Comparison of ENCODE assay signal across 9 mouse cellular contexts in the genomic region with DNA sequence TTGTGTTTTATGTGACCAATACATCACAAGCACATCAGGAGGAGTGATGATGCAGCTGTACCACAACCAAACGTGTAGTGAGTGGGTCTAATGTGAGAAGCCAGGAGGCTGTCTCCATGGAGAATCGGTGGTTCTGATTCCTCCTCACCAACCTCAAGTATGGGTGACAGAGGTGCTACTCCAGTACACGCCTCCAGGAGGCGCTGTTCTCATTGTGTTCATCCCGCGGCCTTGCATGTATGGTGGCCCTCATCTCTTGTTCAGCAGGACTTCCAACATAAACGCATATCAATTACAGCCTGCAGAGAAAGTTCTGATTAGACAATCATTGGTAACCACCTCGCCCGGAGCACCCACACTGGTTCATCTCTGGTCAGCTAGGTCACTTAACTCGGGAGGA. TPM values are rescaled to one million over a fixed set of nuclear protein-coding genes. Genes with fewer than 3 reads are reported as not detected.
DNase-seq lines count a peak whose midpoint lies in the region; ATAC-seq and TF ChIP-seq lines count a peak whose summit lies in the region.
"Had no signal": no experiment of that assay in that cellular context is flagged by ENCODE, and none has a peak within 500 bp of the region (broad histone marks: within the 10 kb centered on the region; RNA-seq: fewer than 3 reads in every experiment).

No protein-coding gene starts in this region.

- no peaks in the 10 kb centered on the region for H3K36me3 ChIP-seq in midbrain, postnatal 0 days (ENCODE audit: insufficient read depth, low read length)
- H3K36me3 ChIP-seq in midbrain, embryonic 13.5 days = no peaks in the 10 kb centered on the region
- H3K36me3 ChIP-seq in testis, adult 2 months (ENCODE audit: control insufficient read depth, insufficient read depth, low read length) = no peaks in the 10 kb centered on the region

- no peaks in the 10 kb centered on the region for H3K9me3 ChIP-seq in midbrain, postnatal 0 days (ENCODE audit: low read length)
- no peaks in the 10 kb centered on the region for H3K9me3 ChIP-seq in midbrain, embryonic 13.5 days

- H3K4me3 ChIP-seq in cerebellum, adult 2 months (replicated peaks; ENCODE audit: insufficient read depth, low read depth, low read length) = no peak overlapping the region
- H3K4me3 ChIP-seq in midbrain, postnatal 0 days (ENCODE audit: low read depth, low read length) = no peak overlapping the region
- no peak overlapping the region for H3K4me3 ChIP-seq in midbrain, embryonic 13.5 days (replicated peaks)
- H3K4me3 ChIP-seq in testis, adult 2 months (ENCODE audit: control insufficient read depth, low read depth, low read length) = no peak overlapping the region

- no peak overlapping the region for H3K9ac ChIP-seq in midbrain, postnatal 0 days (replicated peaks; ENCODE audit: low read length, poor library complexity, severe bottlenecking)
- no peak overlapping the region for H3K9ac ChIP-seq in midbrain, embryonic 13.5 days (replicated peaks)

- TF ChIP-seq POLR2A in cerebellum, adult 2 months (IDR thresholded peaks at IDR 0.05; ENCODE audit: borderline replicate concordance, insufficient read depth, low read length) = no peak
- no peak for TF ChIP-seq POLR2A in testis, adult 2 months (IDR thresholded peaks at IDR 0.05; ENCODE audit: control insufficient read depth, low read depth, low read length)

- H3K27ac ChIP-seq in cerebellum, adult 2 months (ENCODE audit: insufficient read depth, low read length) = no peak overlapping the region
- H3K27ac ChIP-seq in midbrain, postnatal 0 days (ENCODE audit: low read depth, low read length) = no peak overlapping the region
- H3K27ac ChIP-seq in midbrain, embryonic 13.5 days = no peak overlapping the region
- no peak overlapping the region for H3K27ac ChIP-seq in testis, adult 2 months (ENCODE audit: control insufficient read depth, insufficient read depth, low read depth, low read length)

- WGBS in cerebellum, adult 2 months = 52% methylated on average over 10 of the region's 10 CpGs
- 51% methylated on average over 10 of the region's 10 CpGs for WGBS in midbrain, postnatal 0 days
- WGBS in midbrain, embryonic 13.5 days = 58% methylated on average over 10 of the region's 10 CpGs

- no peaks in the 10 kb centered on the region; the same call in 1 of the 2 replicates for H3K4me1 ChIP-seq in cerebellum, adult 2 months (ENCODE audit: control insufficient read depth, insufficient read depth, low read length)
- no peaks in the 10 kb centered on the region for H3K4me1 ChIP-seq in midbrain, postnatal 0 days (ENCODE audit: insufficient read depth, low read length)
- H3K4me1 ChIP-seq in midbrain, embryonic 13.5 days (replicated peaks) = peaks cover 9% of the 10 kb centered on the region
- peaks cover 10% of the 10 kb centered on the region for H3K4me1 ChIP-seq in testis, adult 2 months (ENCODE audit: control insufficient read depth, insufficient read depth, low read length)

- no peaks in the 10 kb centered on the region for H3K27me3 ChIP-seq in cerebellum, adult 2 months (ENCODE audit: control insufficient read depth, insufficient read depth, low read length)
- no peaks in the 10 kb centered on the region for H3K27me3 ChIP-seq in midbrain, postnatal 0 days (ENCODE audit: insufficient read depth, low read length)
- H3K27me3 ChIP-seq in midbrain, embryonic 13.5 days = peaks cover 3% of the 10 kb centered on the region; the same call in 1 of the 2 replicates
- H3K27me3 ChIP-seq in testis, adult 2 months (ENCODE audit: control insufficient read depth, insufficient read depth, low read length) = no peaks in the 10 kb centered on the region

- ATAC-seq in midbrain, postnatal 0 days (ENCODE audit: low FRiP score) = no peak
- no peak for ATAC-seq in midbrain, embryonic 13.5 days

- DNase-seq in cerebellum, adult 2 months = no peak
- DNase-seq in cerebellum, adult 11-12 months = no peak
- DNase-seq in midbrain, postnatal 0 days (ENCODE audit: low spot score) = peak; percentile 10
- DNase-seq in gastrocnemius, postnatal 10 days = peak; percentile 56
- DNase-seq in lung, postnatal 10 days = peak; percentile 69
- DNase-seq in right cerebral cortex, postnatal 25 days = no peak

- H3K4me2 ChIP-seq in midbrain, postnatal 0 days (ENCODE audit: low read depth, low read length, poor library complexity, severe bottlenecking) = no peak overlapping the region
- no peak overlapping the region for H3K4me2 ChIP-seq in midbrain, embryonic 13.5 days (replicated peaks)

- peak; percentile 33; the same call in 1 of the 2 replicates for TF ChIP-seq CTCF in cerebellum, adult 2 months (IDR thresholded peaks at IDR 0.05; ENCODE audit: borderline replicate concordance, insufficient read depth, low read depth, low read length)
- peak; percentile 54 for TF ChIP-seq CTCF in midbrain, postnatal 0 days (IDR thresholded peaks at IDR 0.05)
- TF ChIP-seq CTCF in testis, adult 2 months (IDR thresholded peaks at IDR 0.05; ENCODE audit: control insufficient read depth, insufficient read depth, insufficient replicate concordance, low read depth, low read length) = peak; percentile 91

RNA-seq across cellular contexts. Expression of a gene that starts 12.9 kb away (rescaled TPM):
- polyA plus RNA-seq in cerebellum, adult 2 months (2012; rRNA removed) = 14.5 and 15.1 TPM in 2 replicates
- total RNA-seq in midbrain, postnatal 0 days (2014; rRNA removed) = 43.9 and 46.1 TPM in 2 replicates
- 16.2 and 17.5 TPM in 2 replicates for polyA plus RNA-seq in midbrain, postnatal 0 days (2015; fragmentation: Nextera tagmentation; extraction: Ambion mirVana)
- polyA plus RNA-seq in midbrain, embryonic 13.5 days (2015; fragmentation: Nextera tagmentation; extraction: Ambion mirVana) = 23.2 and 25.3 TPM in 2 replicates
- total RNA-seq in gastrocnemius, postnatal 10 days (2021) = 10 to 100 TPM; 39.8 to 46.9 TPM
- 7.0 and 7.7 TPM in 2 replicates for polyA plus RNA-seq in testis, adult 2 months (2012; rRNA removed)

RNA-seq across cellular contexts. Expression of a gene that starts 26.0 kb away (rescaled TPM):
- 0.07 TPM in 1 of 2 replicates, not detected in the other for polyA plus RNA-seq in cerebellum, adult 2 months (2012; rRNA removed)
- total RNA-seq in midbrain, postnatal 0 days (2014; rRNA removed) = not detected in 2 replicates
- 0.06 TPM in 1 of 2 replicates, not detected in the other for polyA plus RNA-seq in midbrain, postnatal 0 days (2015; fragmentation: Nextera tagmentation; extraction: Ambion mirVana)
- not detected in 2 replicates for polyA plus RNA-seq in midbrain, embryonic 13.5 days (2015; fragmentation: Nextera tagmentation; extraction: Ambion mirVana)
- total RNA-seq in gastrocnemius, postnatal 10 days (2021) = not detected
- 0.19 TPM in 2 replicates for polyA plus RNA-seq in testis, adult 2 months (2012; rRNA removed)
- polyA plus RNA-seq: heart, embryonic 14.5 days had no signal

Comparison
In these comparisons a context has a peak if more than half of its experiments do, and no peak if none do; other contexts are left out.
1. DNase-seq: peak in midbrain, postnatal 0 days (single experiment), gastrocnemius, postnatal 10 days (single experiment) and lung, postnatal 10 days (single experiment); none in cerebellum, adult 2 months (0 of 2), cerebellum, adult 11-12 months (single experiment) and right cerebral cortex, postnatal 25 days (single experiment).
2. CTCF ChIP-seq: peak in every context shown above with its lines; median percentile 91 in testis, adult 2 months; 54 in midbrain, postnatal 0 days; 33 in cerebellum, adult 2 months.